Mouse (Mus musculus) neutrophil, adult 5-6 weeks (primary cell): ENCODE data around the gene Kcnip1. TPM values are rescaled to one million over a fixed set of nuclear protein-coding genes. Genes with fewer than 3 reads are reported as not detected.

Experiments
- ATAC-seq: fragments of 151-379, 151-347 bp; 2 replicates; pipeline ENCODE4 v1.8.0; 2017; ENCODE audit warnings: mild to moderate bottlenecking, moderate TSS enrichment; ENCODE audit not compliant: insufficient number of reproducible peaks, poor library complexity, low FRiP score, severe bottlenecking; ENCODE audit errors: extremely low read depth
- total RNA-seq: library from RNA; stranded (forward); fragments of 200-1000 nt; gene quantifications from 2 replicates; pipeline ENCODE4 v1.2.3, GENCODE M21; 2017

Kcnip1 gene
- total RNA-seq, 1 experiment from 2014 or later = not detected

GRCm38 (mm10) chr11:33799933-33800332 lies 193.0 kb downstream of the Kcnip1 start:
- no peak for ATAC-seq

GRCm38 (mm10) chr11:33798094-33798648 lies 194.8 kb downstream of the Kcnip1 start:
- no peak for ATAC-seq

GRCm38 (mm10) chr11:33787362-33787761 lies 205.6 kb downstream of the Kcnip1 start:
- no peak for ATAC-seq

DNA sequence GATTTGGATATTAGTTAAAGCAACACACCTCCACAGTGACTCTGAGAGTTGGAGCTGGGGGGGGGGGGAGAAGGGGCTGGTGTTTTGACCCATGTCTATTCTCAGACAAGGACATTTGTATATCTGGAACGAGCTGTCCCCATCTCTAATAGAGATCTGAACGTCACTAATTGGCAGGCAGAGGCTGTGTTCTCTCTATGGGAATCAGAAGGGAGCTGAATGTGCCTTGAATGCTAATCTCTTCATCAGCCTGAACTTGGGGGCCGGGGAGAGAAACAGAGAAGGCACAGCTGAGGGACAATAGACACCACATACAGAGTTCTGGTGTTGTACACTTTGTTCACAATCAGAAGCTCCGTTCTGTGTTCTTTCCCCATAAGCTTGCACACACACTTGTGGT lies 206.4 kb downstream of the Kcnip1 start:
- ATAC-seq = no peak

DNA sequence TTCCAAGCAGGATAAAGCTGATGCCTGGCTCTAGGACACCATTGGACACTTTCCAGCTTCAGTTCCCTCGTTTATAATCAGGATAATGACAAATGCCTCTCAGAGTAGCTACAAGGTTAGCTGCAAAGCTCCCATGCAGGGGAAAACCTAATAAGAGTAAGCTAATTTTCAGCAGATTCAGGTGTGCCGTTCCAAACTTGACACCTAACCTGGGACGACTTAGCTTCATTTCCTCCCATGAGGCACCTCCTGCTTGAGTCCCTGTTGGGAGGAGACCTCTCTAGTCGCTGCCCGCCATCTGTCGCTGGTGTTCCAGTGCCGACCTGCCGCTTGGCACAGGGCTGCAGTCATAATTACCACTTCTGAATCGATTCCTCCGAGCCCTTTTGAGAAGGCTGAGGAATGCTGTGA lies 211.4 kb downstream of the Kcnip1 start:
- no peak for ATAC-seq

DNA sequence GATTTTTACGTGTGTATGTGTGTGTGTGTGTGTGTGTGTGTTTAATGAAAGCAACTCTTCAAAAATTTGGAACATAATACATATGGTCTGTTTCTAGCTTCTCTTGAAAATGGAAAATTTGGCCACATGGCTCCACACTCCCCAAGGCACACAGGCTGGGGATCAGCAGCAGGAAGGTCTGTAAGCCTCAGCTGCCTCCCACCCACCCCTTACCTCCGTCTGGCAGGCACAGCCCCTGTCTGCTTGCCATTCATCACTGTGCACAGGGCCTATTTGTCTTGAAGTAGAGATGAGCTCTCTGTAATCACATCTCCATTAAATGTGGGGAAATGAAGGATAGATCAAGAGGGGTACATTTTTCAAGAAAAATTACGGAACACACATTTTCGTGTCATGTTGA lies 212.7 kb downstream of the Kcnip1 start:
- ATAC-seq = no peak

GRCm38 (mm10) chr11:33772615-33773141 lies 220.3 kb downstream of the Kcnip1 start:
- ATAC-seq = no peak

DNA sequence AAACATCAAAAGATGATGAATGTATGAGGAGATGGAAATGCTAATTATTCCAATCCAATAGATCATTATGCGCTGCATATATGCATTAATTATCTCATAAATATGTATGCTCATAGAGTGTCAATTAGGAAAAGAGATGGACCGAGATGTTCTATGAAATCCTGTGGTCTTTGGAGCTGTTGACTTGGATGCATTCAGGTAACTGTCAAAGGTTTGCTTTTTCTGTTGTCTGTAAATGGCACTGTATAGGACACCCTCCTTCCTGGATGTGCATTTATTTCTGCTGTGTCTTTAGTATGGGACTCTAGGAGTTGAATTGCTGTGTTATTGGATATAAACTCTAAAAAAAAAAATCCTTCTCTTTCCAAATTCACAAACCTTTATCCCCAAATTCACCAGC lies 220.9 kb downstream of the Kcnip1 start:
- ATAC-seq = no peak

GRCm38 (mm10) chr11:33766976-33767938 lies 225.7 kb downstream of the Kcnip1 start:
- no peak for ATAC-seq

GRCm38 (mm10) chr11:33761201-33761755 lies 231.7 kb downstream of the Kcnip1 start:
- no peak for ATAC-seq

GRCm38 (mm10) chr11:33756624-33757023 lies 236.3 kb downstream of the Kcnip1 start:
- ATAC-seq = no peak

DNA sequence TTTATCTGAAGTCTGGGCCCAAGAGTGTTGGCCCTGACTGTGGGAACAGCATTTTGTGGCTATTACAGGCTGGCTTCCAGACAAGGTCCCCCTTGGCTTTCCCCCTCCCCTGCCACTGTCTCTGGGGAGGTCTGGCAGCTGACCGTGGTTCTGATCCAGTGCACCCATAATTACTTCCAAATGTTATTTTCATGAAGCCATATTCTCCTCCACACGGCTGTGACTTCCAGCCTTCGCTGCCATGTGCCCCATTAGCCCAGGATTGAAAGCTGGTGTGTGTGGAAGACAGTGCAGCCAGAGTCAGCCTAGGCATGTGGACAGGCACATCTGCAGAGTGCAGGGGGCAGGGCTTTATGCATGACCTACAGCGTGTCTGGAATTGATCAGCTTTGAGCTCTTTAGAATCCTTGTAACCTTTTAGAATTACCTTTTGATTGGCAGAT lies 240.5 kb downstream of the Kcnip1 start:
- no peak for ATAC-seq

- ATAC-seq = no peak
These were observed 241.4 kb downstream of the Kcnip1 start for GRCm38 (mm10) chr11:33751503-33751902.

GRCm38 (mm10) chr11:33749979-33750378 lies 243.0 kb downstream of the Kcnip1 start:
- no peak for ATAC-seq

- ATAC-seq = no peak
These were observed 243.5 kb downstream of the Kcnip1 start for GRCm38 (mm10) chr11:33749408-33749807.

- ATAC-seq = no peak
These were observed 244.2 kb downstream of the Kcnip1 start for GRCm38 (mm10) chr11:33748754-33749153.

- ATAC-seq = no peak
These were observed 245.5 kb downstream of the Kcnip1 start for GRCm38 (mm10) chr11:33747402-33747955.

- no peak for ATAC-seq
These were observed 246.6 kb downstream of the Kcnip1 start for GRCm38 (mm10) chr11:33746402-33746801.

- ATAC-seq = no peak
These were observed 247.1 kb downstream of the Kcnip1 start for GRCm38 (mm10) chr11:33745821-33746329.
